Mouse (Mus musculus) ES-Bruce4 (cell line): ENCODE measurements at regions not wholly inside any gene's neighbourhood (a gene's known extent, or its start where the extent isn't known, plus 50 kb on each side); places are given as distances from the start of the nearest gene placed in this dataset.

Experiments used
- CTCF ChIP-seq: IDR thresholded peaks from one replicate; pipeline ENCODE4 v1.8.1; 2011; ENCODE audit warnings: low read depth, low read length
- EP300 ChIP-seq: IDR thresholded peaks from 2 replicates; pipeline ENCODE4 v1.6.1; 2011; ENCODE audit warnings: low read depth, low read length; ENCODE audit not compliant: insufficient read depth
- POLR2A ChIP-seq: IDR thresholded peaks from one replicate; pipeline ENCODE4 v1.8.1; 2011; ENCODE audit warnings: low read length; ENCODE audit not compliant: insufficient read depth

DNA sequence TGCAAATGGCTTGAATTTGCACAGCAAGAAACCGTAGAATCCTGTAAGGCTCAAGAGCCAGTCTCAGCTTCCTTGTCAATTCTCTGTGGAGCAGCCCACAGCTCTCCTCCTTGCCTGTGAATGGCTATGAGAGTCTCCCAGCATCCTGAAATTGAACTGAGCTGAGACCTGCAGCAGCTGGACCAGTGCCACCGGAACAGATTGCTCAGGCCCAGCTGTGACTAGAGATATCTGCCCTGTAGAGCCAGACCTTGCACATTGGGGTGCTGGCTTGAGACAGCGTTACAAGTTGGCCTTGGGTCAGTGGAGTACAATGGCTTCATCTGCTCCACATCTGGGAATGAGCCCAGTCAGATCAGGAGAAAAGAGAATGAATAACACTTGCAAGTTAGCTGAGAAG lies 390.6 kb downstream of the Tcerg1l start:
- TF ChIP-seq POLR2A (no peak), EP300 (no peak), CTCF (no peak)
